Mouse (Mus musculus) left cerebral cortex, adult 2 months (tissue): ENCODE data around the gene Acap3. TPM values are rescaled to one million over a fixed set of nuclear protein-coding genes. Genes with fewer than 3 reads are reported as not detected.

Source experiments
- DNase-seq, 2 experiments: peaks; one replicate each; pipeline ENCODE4 v3.0.0; 2021 to 2022; ENCODE audit warnings: low spot score in 2 of 2, mixed read lengths in 1 of 2; ENCODE audit errors: extremely low spot score in 1 of 2
- H3K27ac ChIP-seq: fragments of 200-600 bp; 2 replicates; pipeline ENCODE4 v1.8.1; 2022
- H3K4me3 ChIP-seq: fragments of 200-600 bp; 2 replicates; pipeline ENCODE4 v1.8.1; 2022
- CTCF ChIP-seq: fragments of 200-600 bp; IDR thresholded peaks from 2 replicates; pipeline ENCODE4 v1.8.1; 2022; ENCODE audit warnings: antibody characterized with exemption, mild to moderate bottlenecking, moderate library complexity
- intact Hi-C: fragments of 180-260 bp; cut with DNase I; formaldehyde crosslinking; loops from one replicate; pipeline ENCODE4 v1.15.1; 2025
- total RNA-seq, 2 experiments: library from RNA; stranded (reverse); gene quantifications; 2 replicates each; pipeline ENCODE4 v1.2.3; 2021

The Acap3 gene
- total RNA-seq, 2 experiments from 2014 or later, result 139 to 152 TPM

DNA sequence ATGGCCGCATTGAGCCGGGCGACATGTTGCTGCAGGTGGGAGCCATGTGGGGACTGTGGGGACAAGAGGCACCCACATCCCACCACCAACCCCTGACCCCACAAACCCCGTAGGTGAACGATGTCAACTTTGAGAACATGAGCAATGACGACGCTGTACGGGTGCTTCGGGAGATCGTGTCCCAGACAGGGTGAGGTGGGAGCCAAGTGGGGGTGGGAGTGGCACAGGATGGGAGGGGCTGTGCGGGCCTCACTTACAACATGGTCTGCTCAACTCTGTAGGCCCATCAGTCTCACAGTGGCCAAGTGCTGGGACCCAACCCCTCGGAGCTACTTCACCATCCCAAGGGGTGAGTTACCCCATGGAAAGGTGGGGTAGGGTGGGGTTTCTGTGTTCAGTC is 36.6 kb upstream of the Acap3 start:
- no peak for TF ChIP-seq CTCF
- DNase-seq, result no peak
- Histone ChIP-seq H3K4me3 (no peak overlapping the region), H3K27ac (no peak overlapping the region)
- intact Hi-C loops, result no loop called here

DNA sequence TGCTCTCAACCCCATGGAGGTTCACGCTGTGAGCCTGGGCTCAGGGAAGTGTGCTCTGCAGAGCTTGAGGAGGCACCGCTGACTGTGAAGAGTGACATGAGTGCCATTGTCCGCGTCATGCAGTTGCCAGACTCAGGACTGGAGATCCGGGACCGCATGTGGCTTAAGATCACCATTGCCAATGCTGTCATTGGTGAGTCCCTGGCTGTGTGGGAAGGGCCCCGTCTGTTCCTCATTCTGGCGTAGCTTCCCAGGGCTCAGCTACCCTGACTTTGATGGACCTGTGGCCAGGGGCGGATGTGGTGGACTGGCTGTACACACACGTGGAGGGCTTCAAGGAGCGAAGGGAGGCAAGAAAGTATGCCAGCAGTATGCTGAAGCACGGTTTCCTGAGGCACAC is 35.6 kb upstream of the Acap3 start:
- intact Hi-C loops, result no loop called here
- TF ChIP-seq CTCF, result no peak
- no peak for DNase-seq
- Histone ChIP-seq H3K4me3 (no peak overlapping the region), H3K27ac (no peak overlapping the region)

DNA sequence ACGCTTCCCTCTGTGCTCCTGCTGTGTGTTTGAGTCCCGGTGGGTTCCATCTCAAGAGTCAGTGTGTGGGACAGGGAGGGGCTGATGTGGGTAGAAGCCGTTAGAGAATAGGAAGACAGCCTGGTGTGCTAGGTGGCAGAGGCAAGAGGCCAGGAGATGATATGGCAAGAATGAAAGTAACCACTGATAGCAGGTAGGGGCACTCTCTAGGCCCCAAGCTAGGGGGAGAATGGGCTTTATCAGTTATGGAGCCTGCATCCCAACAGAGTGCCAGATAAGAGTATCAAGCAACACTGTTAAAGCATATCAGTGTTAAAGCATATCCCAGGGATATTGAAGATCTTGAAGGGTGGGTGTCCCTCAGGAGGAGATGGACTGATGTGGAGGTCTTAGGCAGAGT is 34.7 kb upstream of the Acap3 start:
- H3K4me3 ChIP-seq, result no peak overlapping the region
- intact Hi-C loops, result no loop called here
- no peak overlapping the region for H3K27ac ChIP-seq
- DNase-seq, result no peak
- no peak for TF ChIP-seq CTCF

DNA sequence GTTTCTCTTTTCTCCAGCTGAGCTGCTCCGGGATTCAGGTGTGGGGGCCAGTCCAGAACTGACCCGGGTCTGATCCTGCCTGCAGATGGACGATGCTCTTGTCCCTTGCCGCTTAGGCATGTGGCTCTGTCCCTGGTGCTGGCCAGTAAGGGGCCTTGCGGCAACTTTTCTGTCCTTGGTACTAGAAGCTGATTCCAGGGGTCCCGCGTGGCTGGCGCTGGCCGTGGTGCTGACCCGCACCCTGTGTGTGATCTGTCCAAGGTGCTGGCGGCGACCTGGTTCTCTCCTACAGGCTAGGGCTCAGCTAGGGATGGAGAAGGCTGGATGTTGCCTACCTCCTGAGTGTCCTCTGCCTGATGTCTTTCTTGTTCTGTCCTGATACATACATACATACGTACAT is 32.3 kb upstream of the Acap3 start:
- no peak for TF ChIP-seq CTCF
- intact Hi-C loops, result no loop called here
- no peak overlapping the region for H3K27ac ChIP-seq
- no peak overlapping the region for H3K4me3 ChIP-seq
- DNase-seq, result peak in 1 of 2 experiments; percentile 15

DNA sequence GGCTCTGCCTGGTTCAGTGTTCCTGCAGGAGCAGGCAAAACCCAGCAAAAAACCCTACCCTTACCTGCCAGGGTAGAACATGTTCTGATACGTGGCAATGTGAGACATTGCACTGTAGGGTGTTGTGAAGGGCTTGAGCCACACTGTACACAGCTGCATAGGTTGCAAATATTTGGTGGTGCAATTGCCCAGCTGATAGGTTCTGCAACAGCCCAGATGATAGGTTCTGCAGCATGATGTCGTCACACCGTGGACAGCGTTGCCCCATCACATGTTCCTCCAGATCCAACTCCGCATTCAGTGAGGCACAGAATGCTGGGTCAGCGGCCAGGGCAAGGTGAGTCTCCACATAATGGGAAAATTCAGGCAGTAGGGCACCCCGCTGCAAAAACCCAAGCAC is 29.8 kb upstream of the Acap3 start:
- DNase-seq, result peak in 1 of 2 experiments; percentile 13
- no peak overlapping the region for H3K4me3 ChIP-seq
- no peak for TF ChIP-seq CTCF
- H3K27ac ChIP-seq, result no peak overlapping the region
- intact Hi-C loops, result no loop called here

DNA sequence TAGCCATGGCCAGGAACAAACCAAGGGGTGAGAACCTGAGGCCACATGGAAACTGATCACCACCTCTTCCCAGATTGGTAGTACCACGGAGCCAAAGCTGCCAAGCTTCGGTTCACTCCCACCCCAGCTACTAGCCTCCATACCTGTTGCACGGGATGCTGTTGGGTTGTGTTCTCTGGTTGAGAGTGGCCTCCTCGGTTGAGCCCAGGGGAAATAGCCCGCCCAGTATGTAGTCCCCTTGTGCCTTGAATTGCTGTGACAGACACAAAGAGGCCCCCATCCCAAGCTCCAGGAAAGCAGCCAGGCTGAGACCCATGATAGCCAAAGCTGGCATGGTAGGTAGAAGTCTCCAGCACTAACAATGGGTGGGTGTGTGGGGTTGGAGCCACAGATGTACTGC is 28.6 kb upstream of the Acap3 start, which contains the start of gene Tas1r3:
Gene Tas1r3, minus strand, starts transcription at position 362 of the 400 bp plus-strand sequence.
- peak in 1 of 2 experiments; percentile 11 for DNase-seq
- intact Hi-C loops, result no loop called here
- no peak within 1 kb of the TSS for H3K4me3 ChIP-seq
- H3K27ac ChIP-seq, result no peak within 1 kb of the TSS
- TF ChIP-seq CTCF, result no peak

DNA sequence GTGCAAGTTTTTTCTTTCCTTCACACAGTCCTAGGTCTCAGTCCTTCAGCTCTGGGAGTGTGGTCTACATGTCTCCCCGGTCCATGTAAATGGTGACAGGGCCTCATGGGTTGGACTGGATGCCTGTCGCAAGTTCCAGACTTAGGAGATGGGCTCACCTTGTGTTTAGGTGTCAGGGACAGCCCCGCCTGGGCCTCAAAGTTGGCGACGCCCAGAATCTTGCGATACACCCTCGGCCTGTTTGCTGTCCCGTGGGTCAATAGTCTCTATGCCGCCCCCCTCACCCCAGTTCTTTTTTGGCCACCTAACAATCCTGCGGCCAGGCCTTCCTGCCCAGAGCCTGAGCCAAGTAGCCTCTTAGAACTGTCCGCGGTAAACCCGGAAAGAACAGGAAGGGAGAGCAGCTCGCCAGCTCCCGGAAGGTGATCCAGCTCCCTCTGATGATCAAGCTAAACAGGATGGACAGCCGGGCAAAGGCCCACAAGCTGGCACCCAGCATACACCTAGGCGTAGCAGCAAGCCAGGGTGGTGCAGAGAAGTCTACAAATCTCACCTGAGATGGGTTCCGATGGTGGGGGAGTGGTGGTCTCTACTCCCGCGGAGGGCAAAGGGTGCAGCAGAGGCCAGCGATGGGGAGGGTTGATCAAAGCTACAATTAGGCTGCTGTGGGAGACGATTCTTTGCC is 22.9 kb upstream of the Acap3 start:
- intact Hi-C loops, result loop anchor here (2.0 kb wide), 2 partner anchors 22 to 74 kb away; partner anchors contain the start of genes Acap3, Pusl1 and Ube2j2
- H3K4me3 ChIP-seq, result peak overlapping the region; percentile 89
- DNase-seq, result peak in 1 of 2 experiments; percentile 14
- no peak for TF ChIP-seq CTCF
- peak overlapping the region; percentile 77 for H3K27ac ChIP-seq

DNA sequence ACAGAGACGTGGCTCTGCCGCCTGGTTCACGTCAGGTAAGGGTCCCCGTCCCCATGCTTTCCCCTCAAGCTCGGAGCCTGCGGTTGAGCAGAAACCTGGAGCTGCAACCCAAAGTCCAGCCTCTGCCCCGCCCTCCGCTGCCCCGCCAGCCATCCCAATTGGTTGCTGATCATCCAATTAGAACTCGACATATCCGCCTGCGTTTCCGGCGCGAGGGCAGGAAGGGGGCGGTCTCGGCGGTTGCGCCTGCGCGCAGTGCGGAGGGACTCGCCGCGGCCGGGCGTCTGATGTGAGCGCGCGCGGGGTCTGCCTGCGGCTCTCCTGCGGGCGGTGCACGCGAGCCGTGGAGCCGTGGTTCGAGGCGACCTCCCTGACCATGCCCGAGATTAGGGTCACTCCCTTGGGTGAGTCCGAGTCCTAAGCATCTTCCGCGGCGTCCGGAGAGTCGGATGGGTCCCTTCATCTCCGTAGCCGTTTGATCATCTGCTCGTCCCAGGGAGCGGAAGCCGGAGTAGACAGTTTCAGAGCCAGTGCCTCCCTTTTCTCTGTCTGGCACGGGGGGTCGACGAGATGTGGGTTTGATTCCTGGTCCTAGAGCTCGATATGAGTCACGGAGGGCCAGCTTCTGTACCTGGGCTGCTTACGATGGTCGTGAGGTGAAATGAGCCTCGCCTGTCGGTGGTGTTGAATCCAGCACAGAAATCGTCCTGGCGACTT is 22.1 kb upstream of the Acap3 start, which contains the start of the genes Cptp and Ints11:
Gene Cptp, minus strand, starts transcription at position 124 of the 717 bp plus-strand sequence.
Gene Ints11, plus strand, starts transcription at position 230 of the 717 bp plus-strand sequence.
- peak; percentile 96 to 97 for DNase-seq
- TF ChIP-seq CTCF, result peak; percentile 25
- Histone ChIP-seq H3K27ac (peak within 1 kb of the TSS; percentile 86), H3K4me3 (peak within 1 kb of the TSS; percentile 89)
- intact Hi-C loops, result loop anchor here (2.0 kb wide), 2 partner anchors 21 to 73 kb away; partner anchors contain the start of genes Acap3, Pusl1 and Ube2j2

DNA sequence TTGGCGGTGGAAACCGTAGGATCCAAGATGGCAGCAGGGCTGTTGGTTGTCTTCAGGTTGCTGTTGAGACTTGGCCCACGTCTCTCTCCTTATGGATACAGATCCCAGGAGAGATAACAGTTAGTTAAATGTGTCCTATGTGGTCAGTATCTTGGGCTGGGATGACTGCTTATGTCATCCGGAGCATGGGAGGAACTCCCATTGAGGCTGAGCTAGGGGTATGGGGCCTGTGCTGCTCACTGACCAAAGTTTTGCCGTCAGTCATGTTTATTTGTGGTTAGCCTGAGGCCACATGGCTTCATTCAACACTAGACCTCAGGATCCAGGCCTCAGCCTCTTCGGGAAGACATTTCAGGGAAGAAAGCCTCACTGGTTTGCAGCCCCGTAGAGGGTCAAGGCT is 20.2 kb upstream of the Acap3 start:
- no peak for TF ChIP-seq CTCF
- no peak for DNase-seq
- intact Hi-C loops, result no loop called here
- H3K4me3 ChIP-seq, result no peak overlapping the region
- no peak overlapping the region for H3K27ac ChIP-seq

DNA sequence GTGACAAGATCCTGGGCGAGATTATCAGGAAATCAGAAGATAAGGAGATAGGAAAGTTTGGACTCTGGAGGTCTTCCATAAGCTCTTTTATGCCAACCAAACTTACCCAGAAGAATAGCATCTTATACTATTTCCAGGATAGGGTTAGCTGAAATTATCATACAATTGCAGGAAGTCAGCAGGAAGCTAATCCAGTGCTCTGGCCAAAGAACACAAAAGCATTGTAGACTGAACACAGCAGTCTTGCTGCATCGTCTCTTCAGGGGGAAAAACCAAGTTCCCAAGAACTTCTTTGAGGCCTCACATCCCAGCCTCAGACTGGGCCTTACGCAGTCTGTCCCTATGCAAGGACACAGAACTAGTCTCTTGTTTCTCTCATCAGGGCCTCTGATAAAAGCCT is 8.0 kb upstream of the Acap3 start:
- H3K27ac ChIP-seq, result no peak overlapping the region
- intact Hi-C loops, result no loop called here

DNA sequence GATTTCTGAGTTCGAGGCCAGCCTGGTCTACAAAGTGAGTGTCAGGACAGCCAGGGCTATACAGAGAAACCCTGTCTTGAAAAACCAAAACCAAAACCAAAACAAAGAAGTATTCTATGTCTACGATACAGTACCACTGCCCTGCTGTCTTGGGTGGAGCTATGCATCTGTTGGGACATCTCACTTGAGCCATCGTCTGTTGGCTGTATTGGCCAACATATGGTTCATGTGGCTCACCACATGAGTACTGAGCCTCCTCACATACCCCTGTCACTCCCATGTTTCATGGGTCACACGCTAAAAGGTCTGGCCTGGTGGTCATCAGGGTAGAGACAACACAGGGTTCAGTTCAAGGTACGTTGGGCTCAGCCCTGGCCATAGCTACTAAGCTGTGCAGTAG is 5.3 kb upstream of the Acap3 start:
- intact Hi-C loops, result no loop called here
- H3K27ac ChIP-seq, result no peak overlapping the region
- H3K4me3 ChIP-seq, result no peak overlapping the region
- no peak for TF ChIP-seq CTCF
- DNase-seq, result no peak

More for the DNA sequence above, 8.0 kb upstream of the Acap3 start:
- DNase-seq, result no peak
- no peak for TF ChIP-seq CTCF
- no peak overlapping the region for H3K4me3 ChIP-seq

DNA sequence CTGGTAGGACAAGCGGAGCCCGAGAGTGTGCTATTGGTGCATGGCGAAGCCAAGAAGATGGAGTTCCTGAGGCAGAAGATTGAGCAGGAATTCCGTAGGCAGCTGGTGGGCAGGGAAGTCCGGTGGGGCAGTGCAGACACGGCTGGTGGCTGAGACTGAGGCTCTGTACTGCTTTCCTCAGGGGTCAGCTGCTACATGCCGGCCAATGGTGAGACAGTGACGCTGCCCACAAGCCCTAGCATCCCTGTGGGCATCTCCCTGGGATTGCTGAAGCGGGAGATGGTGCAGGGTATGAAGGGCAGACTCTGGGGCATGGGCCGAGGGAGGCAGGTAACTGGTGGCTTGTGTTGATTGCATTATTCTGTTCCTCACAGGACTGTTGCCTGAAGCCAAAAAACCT is 3.9 kb upstream of the Acap3 start:
- TF ChIP-seq CTCF, result no peak
- no peak for DNase-seq
- intact Hi-C loops, result no loop called here
- H3K4me3 ChIP-seq, result no peak overlapping the region
- no peak overlapping the region for H3K27ac ChIP-seq
